Comparison of ENCODE assay signal across 8 mouse cellular contexts in genomic region chr5:96792422-96792821, GRCm38 (mm10). TPM values are rescaled to one million over a fixed set of nuclear protein-coding genes. Genes with fewer than 3 reads are reported as not detected.
DNase-seq lines count a peak whose midpoint lies in the region; ATAC-seq lines count a peak whose summit lies in the region.

No protein-coding gene starts in this region.

- DNase-seq in adrenal gland, adult (ENCODE audit: inconsistent age in 2 of 2, low spot score in 1 of 2), result peak; percentile 25 to 51
- DNase-seq in adrenal gland, postnatal 14 days, result no peak
- DNase-seq in kidney, postnatal 36 days, result peak; percentile 65 to 73
- DNase-seq in spleen, postnatal 10 days (ENCODE audit: low spot score in 2 of 2), result no peak
- DNase-seq in left cerebral cortex, postnatal 4 days, result no peak
- no peak for DNase-seq in adrenal gland, postnatal 10 days

- intact Hi-C loops in left cerebral cortex, postnatal 4 days (cut with DNase I), result no loop called here

- H3K9ac ChIP-seq in heart, embryonic 14.5 days (ENCODE audit: low read length), result no peak overlapping the region; the same call in 1 of the 2 replicates

- H3K27me3 ChIP-seq in heart, embryonic 14.5 days (ENCODE audit: control insufficient read depth, insufficient read depth, low read length), result no peaks in the 10 kb centered on the region
- peaks cover 34% of the 10 kb centered on the region for H3K27me3 ChIP-seq in megakaryocyte, embryonic 14.5 days (replicated peaks)

- peaks cover 2 to 6% of the 10 kb centered on the region in 2 experiments; a peak in 3 of 4 replicates for H3K4me1 ChIP-seq in heart, embryonic 14.5 days (ENCODE audit: control insufficient read depth in 2 of 2, insufficient read depth in 2 of 2, low read length in 2 of 2)
- peaks cover 28% of the 10 kb centered on the region for H3K4me1 ChIP-seq in megakaryocyte, embryonic 14.5 days

- no peak for ATAC-seq in heart, embryonic 14.5 days (ENCODE audit: insufficient number of reproducible peaks, insufficient read depth, low FRiP score, low read depth)

- H3K9me3 ChIP-seq in heart, embryonic 14.5 days (ENCODE audit: control insufficient read depth, low read length), result no peaks in the 10 kb centered on the region
- peaks cover 7% of the 10 kb centered on the region; the same call in 1 of the 2 replicates for H3K9me3 ChIP-seq in megakaryocyte, embryonic 14.5 days

- H3K27ac ChIP-seq in heart, embryonic 14.5 days (replicated peaks in 1 of 2; ENCODE audit: control insufficient read depth in 1 of 2, insufficient read depth in 1 of 2, low read depth in 2 of 2, low read length in 2 of 2), result peak overlapping the region in 1 of 2 experiments; percentile 33; a peak in 1 of 4 replicates

- peak overlapping the region; percentile 93 for H3K4me2 ChIP-seq in heart, embryonic 14.5 days (ENCODE audit: low read length)

- 56% methylated on average over 9 of the region's 9 CpGs for WGBS in heart, embryonic 14.5 days

- no peaks in the 10 kb centered on the region for H3K36me3 ChIP-seq in heart, embryonic 14.5 days (ENCODE audit: control insufficient read depth, insufficient read depth, low read length)
- no peaks in the 10 kb centered on the region for H3K36me3 ChIP-seq in megakaryocyte, embryonic 14.5 days (replicated peaks; ENCODE audit: low read length)

- H3K4me3 ChIP-seq in heart, embryonic 14.5 days (ENCODE audit: control insufficient read depth in 1 of 2, insufficient read depth in 1 of 2, low read depth in 1 of 2, low read length in 2 of 2), result no peak overlapping the region
- H3K4me3 ChIP-seq in megakaryocyte, embryonic 14.5 days (replicated peaks), result peak overlapping the region; percentile 47

RNA-seq across cellular contexts. Expression of gene Anxa3, which starts 0.7 kb away (rescaled TPM):
- 25.7 and 30.0 TPM in 2 replicates for total RNA-seq in adrenal gland, postnatal 14 days (2021)
- 52.5 and 53.4 TPM in 2 replicates for polyA plus RNA-seq in heart, embryonic 14.5 days (2014; fragmentation: Nextera tagmentation; extraction: Ambion mirVana)
- polyA plus RNA-seq in megakaryocyte, embryonic 14.5 days (2012; ENCODE audit: insufficient read depth, low replicate concordance), result 2.3 TPM in 1 of 2 replicates, not detected in the other
- total RNA-seq in left cerebral cortex, postnatal 4 days (2021), result 10 to 100 TPM; 17.5 to 22.0 TPM
- 10 to 100 TPM; 24.4 to 27.7 TPM for total RNA-seq in adrenal gland, postnatal 10 days (2021)

Comparison
In these comparisons a context has a peak if more than half of its experiments do, and no peak if none do; other contexts are left out.
1. DNase-seq: peak in adrenal gland, adult (2 of 2) and kidney, postnatal 36 days (2 of 2); none in adrenal gland, postnatal 14 days (single experiment), spleen, postnatal 10 days (0 of 2), left cerebral cortex, postnatal 4 days (single experiment) and adrenal gland, postnatal 10 days (single experiment).